Mouse (Mus musculus) olfactory bulb, adult 2 months (tissue): ENCODE data around the gene Gm39115.

Source experiments
- CTCF ChIP-seq: fragments of 200-500 bp; IDR thresholded peaks from 2 replicates; pipeline ENCODE4 v1.5.1; 2012; ENCODE audit warnings: low read depth, mild to moderate bottlenecking, low read length, moderate library complexity; ENCODE audit not compliant: insufficient read depth
- POLR2A ChIP-seq: fragments of 200-500 bp; IDR thresholded peaks from 2 replicates; pipeline ENCODE4 v1.6.1; 2012; ENCODE audit warnings: mild to moderate bottlenecking, low read depth, low read length, moderate library complexity; ENCODE audit not compliant: insufficient read depth

DNA sequence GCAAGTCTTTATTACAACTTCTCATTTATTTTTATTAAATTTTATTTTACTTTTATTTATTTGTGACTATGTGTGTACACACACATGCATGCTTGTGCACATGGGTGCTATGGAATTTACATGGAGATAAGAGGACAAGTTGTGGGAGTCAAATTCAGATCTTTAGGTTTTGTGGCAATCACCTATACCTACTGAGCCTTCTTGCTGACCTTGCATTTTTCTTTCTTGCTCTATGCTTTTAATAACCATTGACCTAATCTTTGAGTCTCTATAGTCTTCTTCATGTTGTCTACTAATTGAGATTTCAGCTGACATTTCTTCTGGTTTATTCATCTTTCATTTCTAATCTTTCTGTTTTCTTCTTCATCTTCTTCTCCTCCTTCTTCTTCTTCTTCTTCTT lies 12.8 kb upstream of the Gm39115 start:
- no peak for TF ChIP-seq POLR2A
- TF ChIP-seq CTCF = no peak
